Mouse (Mus musculus): ENCODE measurements around the gene Gp2. TPM values are rescaled to one million over a fixed set of nuclear protein-coding genes. Genes with fewer than 3 reads are reported as not detected.

The Gp2 gene
- not detected for total RNA-seq (2023)

DNA sequence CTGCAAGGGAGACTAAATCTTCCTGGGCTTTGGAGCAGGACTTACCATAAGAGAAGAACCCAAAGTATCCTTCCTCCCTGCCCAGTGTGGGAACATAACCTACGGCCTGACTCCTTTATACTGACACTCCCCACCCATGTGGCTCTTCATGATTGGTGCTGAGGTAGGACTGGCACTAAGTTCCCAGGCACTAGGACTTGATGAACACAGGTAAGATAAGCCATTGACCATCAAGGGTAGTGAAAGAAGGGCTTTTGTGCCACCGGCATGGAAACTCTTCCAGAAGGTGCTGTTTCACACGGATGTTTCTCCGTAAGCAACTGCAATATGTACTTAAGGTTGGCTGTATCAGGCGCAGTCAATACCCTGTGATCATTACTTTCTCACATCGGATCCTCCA, at the start of gene Gp2:
Gp2 (minus strand) TSS at position 101 of the 400 bp plus-strand sequence.

GRCm38 (mm10) chr7:119479256-119479655, 20.2 kb upstream of the Gp2 start, which contains the start of gene Umod:
Gene Umod (minus strand): TSS chr7:119479282.

Other genes starting within 250 kb of the Gp2 start
- not detected for gene Umod, start 20.0 kb upstream of the Gp2 start, total RNA-seq (2023)
- not detected for gene Acsm5, start 60.2 kb upstream of the Gp2 start, total RNA-seq (2023)
- not detected for gene Pdilt, start 64.2 kb upstream of the Gp2 start, total RNA-seq (2023)
- not detected for gene Acsm2, start 95.1 kb upstream of the Gp2 start, total RNA-seq (2023)
- gene Acsm1, start 147.7 kb upstream of the Gp2 start, total RNA-seq (2023), result not detected
- gene Acsm4, start 230.7 kb upstream of the Gp2 start, total RNA-seq (2023), result not detected

Data from neutrophil, adult 83 days (primary cell).